Mouse (Mus musculus) gastrocnemius, postnatal 4 days (tissue): ENCODE measurements at regions not wholly inside any gene's neighbourhood (a gene's known extent, or its start where the extent isn't known, plus 50 kb on each side); places are given as distances from the start of the nearest gene placed in this dataset.
A peak's percentile ranks its signal among the peaks of the same experiment; 100 is the strongest.

ENCODE experiments used
- DNase-seq, 2 experiments: peaks; one replicate each; pipeline ENCODE4 v3.0.0; 2021 to 2022; ENCODE audit warnings: low spot score in 2 of 2, mixed read lengths in 2 of 2

DNA sequence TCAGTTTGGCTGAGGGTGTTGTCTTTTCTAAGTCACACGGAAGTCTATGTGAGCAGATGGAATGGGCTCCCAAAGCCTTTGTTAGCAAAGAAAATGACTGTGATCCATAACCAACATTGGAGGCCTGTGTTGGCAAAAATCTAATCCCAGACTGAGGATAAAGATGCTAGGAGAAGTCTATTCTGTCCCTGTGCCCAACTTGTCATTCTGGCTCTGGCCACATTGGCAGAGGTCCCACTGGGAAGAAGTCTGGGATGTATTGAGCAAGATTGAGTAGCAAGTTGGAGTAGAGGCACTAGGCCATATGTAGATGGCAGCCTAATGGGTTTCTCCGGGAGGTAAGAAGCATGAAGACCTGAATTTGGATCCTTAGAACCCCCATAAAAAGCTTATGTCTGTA, 54.1 kb downstream of the Nog start:
- DNase-seq, result no peak

- DNase-seq, result no peak
These were observed 58.8 kb downstream of the Nog start for GRCm38 (mm10) chr11:89243370-89243769.

GRCm38 (mm10) chr11:89242130-89242529, 60.0 kb downstream of the Nog start:
- no peak for DNase-seq

- no peak for DNase-seq
These were observed 62.2 kb downstream of the Nog start for GRCm38 (mm10) chr11:89239891-89240290.

DNA sequence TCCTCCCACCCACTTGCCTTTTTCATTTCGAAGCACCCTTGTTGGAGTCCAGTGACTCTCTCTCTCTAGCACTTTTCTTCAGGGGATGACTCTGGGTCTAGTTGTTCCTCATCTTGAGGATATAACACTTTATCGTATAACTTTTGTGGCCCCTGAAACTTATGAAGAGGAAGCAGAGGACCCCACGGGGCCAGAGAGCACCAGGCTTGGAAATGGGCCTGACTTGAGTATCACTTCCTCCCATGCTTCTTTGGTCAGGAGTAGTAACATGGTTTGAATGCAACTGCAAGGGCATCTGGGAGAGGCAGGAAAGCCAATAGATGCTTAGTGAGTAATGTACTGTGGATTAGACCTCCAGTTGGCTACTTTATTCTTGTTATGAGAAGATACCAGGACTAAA, 65.2 kb downstream of the Nog start:
- no peak for DNase-seq

DNA sequence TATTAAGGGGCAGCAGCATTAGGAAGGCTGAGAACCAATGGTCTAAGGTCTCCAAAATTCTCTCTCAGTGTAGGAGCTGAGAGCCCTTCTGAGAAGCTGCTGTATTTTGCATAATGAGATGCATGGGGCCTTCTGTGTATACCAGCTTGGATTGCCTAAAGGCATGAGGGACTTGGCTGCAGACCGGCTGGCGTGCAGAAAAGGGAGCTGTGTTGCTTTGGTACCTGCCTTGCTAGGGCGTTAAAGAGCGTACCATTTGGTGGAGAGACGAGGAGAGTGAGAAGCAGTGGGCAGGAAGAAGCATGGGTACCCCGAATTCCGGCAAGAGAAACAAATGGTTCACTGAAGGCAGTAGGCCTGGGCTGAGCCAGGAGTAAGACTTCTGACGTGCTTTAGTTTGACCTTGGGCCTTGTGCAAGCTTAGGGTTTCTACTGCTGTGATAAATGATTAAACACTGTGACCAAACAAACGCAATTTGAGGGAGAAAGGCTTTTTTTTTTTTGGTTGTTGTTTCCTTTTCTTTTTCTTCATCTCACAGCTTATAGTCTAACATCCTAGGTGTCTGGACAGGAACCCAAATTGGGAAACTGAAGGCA, 69.2 kb downstream of the Nog start:
- no peak for DNase-seq

DNA sequence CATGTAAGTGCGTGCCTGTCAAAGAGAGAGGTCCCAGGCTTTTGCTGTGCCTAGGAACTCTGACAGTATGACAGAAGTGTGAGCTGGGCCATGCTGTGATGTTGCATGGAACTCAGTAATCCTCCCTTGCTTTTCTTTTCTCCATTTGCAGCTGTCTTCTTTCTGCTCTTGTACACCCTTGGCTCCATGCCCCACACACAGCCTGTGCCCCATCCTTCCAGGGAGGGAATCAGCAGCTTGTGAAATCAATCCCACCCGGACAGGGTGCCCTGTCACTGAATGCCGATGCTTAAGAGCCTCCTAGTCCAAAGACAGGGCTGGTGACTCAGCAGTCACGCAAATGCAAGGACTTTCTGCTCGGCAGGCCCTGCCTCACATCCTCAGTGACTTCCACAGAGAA, 72.4 kb downstream of the Nog start:
- DNase-seq, result peak in 1 of 2 experiments; percentile 50

DNA sequence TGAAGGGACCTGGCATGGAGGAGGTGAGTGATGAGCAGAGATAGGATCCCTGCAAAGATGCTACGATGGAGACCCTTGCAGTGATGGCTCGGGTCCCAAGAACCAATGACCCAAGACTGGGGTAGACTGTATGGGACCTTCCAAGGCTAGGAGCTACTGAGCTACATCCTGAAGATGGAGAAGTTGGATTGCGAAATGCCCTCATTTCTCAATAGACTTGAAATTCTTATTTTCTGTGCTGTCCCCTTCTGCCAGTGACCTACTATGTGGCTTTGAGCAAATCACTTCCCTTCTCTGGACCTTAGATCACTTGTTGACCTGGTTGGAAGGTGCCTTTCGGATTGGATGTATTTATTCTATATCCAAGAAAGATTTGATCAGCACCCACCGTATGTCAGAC, 88.9 kb downstream of the Nog start:
- DNase-seq, result no peak

- no peak for DNase-seq
These were observed 92.6 kb downstream of the Nog start for GRCm38 (mm10) chr11:89209531-89209950.

GRCm38 (mm10) chr11:89209072-89209471, 93.1 kb downstream of the Nog start:
- no peak for DNase-seq

DNA sequence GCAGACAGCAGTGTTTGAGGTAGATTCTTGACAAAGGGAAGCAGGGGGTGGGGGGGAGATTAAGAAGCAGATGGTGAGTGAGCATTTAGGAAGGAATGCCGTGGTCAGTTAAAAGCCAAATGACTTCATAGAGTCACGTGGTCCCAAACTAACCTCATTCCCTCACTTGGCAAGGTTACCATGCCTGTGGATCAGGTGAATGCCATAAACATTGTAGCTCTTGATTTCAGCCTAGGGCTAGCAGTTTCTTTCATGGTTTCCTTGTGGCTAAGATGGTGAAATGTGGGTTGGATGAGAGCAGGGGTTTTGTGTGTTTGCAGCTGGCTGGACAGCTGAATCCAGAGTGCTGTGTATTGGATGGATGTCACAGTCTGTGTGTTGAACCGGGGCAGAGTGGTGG, 95.3 kb downstream of the Nog start:
- DNase-seq, result no peak

DNA sequence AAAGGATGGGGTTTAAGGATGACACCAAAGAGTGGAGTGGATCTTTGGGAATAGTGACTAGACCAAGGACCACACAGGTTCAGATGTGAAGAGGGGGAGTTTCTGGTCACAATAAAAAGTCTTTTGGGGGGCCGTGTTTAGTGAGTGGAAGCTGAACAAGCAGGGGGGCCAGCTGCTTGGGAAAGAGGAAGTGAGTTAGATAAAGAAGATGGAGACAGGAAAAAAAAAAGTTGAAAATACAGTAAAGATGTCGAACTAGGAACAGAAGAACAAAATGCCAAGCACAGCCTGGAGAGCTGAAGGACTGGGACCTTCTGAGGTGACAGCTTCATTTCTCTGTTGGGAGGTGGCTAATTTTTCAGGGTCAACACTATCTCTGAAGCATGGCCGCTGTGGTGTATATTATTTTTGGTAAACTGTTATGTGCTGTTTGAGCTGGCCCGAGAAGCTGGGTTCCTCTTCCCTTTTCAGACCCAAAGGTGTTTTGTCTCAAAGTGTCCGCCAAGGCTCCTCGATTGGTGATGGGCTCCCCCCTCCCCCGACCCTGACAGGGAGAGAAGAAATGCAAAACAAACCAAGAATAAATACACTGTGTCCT, 97.1 kb downstream of the Nog start:
- DNase-seq, result no peak

DNA sequence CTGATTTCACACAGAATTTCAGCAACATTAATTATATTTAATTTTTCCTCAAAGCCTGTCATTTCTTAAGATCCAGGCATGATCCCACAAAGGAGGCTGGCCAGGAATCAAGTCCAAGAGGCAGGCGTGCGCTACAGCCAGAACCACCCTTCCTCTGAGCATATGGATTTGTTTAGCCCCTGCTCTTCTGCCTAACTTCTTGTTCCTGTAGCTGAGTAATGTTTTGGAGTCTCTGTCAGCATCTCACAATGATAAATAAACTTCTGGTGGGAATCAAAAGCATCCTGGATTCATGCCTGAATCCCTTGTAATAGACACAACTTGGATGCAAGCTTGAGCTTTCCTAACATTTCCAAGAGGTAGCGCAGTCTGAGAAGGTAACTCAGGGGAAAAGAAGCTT, 101.7 kb downstream of the Nog start:
- no peak for DNase-seq

DNA sequence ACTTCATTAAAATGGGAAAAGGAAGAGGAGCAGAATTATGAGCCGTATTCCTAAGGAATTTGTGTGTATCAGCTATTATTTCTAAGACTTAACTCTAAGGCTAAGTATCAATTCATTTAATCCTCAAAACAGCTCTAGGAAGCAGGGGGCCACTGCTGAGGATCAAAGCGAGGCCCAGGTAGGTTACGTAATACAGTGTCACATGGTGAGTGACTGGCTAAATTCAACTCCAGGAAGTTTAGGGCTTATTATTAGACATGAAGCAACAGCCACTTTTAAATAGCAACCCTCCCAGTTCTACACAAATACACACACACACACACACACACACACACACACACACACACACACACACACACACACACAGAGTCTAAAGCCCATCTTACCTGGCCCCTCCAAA, 109.3 kb downstream of the Nog start:
- no peak for DNase-seq

DNA sequence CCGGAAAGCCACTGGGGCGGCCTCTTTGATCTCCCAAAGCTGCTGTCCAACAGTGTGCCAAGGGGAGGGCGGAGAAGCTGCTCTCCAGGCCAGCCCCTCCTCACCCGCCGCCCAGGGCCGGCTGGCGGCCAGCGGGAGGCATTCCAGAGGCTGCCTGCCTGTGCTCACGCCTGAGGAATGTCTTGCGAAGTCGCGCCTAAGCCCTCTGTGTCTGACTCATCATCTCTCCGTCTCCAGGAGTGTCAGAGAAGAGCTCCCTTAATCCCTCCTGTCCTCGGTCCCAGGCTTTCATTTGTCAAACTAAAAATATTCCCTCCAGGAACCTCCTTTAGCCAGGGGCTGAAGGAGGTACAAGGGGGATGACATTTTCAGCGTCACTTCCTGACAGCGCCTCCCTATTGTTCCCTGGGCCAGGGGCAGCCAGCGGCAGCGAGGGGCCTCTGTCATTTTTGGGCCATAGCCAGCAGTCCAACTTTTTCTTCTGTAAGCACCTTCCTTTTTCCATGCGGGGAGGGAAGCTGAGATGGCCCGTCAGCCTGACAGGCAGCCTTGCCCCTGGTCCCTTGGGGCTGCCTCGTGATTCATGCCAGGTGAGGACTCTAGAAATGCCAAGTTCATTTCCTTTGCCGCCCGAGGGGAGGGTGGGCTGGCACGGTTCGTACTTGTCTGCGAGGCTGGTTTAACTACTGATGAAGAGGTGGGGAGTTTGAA, 113.4 kb downstream of the Gm525 start:
- peak; percentile 74 to 80 for DNase-seq

DNA sequence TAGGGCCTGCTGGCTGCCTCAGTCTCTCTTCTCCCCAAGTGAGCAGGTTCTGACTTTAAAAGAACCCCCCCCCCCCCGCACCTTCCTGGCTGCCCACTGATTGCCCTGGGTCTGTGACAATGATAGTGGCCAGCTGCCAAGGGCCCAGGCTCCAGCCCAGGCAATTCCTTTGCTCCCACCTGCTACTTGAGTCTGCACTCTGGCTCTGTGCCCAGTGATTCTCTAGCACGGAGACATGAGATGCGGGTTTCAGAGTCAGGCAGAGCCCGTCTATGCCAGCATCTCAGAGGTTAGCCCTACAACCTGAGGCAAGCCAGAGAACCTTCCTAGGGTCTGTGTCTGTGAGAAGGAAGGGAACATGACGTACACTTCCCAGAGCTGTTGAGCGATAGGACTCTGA, 112.2 kb downstream of the Gm525 start:
- DNase-seq, result peak in 1 of 2 experiments; percentile 55

DNA sequence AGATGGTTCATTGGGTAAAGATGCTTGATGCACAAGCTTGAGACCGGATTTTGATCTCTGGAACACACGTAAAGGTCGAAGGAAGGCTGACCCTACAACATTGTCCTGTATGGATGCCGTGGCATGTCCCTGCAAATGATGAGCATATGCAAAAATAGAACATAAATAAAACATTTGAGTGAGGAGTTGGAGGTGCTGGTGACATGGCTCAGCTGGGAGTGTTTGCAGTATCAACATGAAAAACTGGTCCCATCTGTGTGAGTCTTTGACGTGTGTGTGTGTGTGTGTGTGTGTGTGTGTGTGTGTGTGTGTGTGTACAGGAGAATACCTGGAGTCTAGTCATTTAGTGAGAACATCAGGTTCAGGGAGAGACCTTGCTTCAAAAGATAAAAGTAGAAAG, 107.8 kb downstream of the Gm525 start:
- no peak for DNase-seq

DNA sequence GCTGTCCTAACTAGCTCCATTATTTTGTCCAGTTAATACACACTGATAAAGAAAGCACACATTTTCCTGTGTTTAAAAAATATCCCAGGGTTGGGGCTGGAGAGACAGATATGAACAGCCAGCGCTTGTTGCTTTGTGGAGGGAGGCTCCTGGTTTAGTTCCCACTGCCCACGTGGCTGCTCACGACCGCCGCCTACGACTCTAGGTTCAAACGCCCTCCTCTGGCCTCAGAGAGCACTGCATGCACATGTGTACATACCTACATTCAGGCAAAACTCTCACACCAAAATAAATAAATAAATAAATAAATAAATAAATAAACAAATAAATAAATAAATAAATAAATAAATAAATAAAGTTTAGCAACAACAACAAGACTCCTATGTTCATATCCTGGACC, 104.8 kb downstream of the Gm525 start:
- no peak for DNase-seq

- peak in 1 of 2 experiments; percentile 25 for DNase-seq
These were observed 101.9 kb downstream of the Gm525 start for GRCm38 (mm10) chr11:89175511-89175910.

- no peak for DNase-seq
These were observed 101.3 kb downstream of the Gm525 start for GRCm38 (mm10) chr11:89174967-89175366.

DNA sequence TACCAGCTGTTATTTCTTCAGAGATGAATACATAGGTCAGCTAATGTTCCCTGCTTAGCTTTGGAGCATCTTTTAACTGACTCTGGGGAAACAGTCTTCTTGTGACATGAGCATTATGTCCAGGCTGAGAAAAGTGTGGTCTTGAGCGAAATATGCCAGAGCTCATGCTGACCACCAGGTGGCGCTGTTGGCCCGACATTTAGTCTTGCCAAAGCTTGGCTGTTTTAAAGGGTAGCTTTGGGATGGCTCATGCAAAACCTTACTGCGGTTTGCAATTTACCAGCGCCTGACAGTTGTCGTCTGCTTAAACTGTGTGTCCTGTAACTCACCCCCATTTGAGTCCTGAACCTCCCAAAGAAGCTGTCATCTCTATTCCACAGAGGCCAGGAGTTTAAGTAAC, 91.6 kb downstream of the Gm525 start:
- peak; percentile 75 to 84 for DNase-seq

DNA sequence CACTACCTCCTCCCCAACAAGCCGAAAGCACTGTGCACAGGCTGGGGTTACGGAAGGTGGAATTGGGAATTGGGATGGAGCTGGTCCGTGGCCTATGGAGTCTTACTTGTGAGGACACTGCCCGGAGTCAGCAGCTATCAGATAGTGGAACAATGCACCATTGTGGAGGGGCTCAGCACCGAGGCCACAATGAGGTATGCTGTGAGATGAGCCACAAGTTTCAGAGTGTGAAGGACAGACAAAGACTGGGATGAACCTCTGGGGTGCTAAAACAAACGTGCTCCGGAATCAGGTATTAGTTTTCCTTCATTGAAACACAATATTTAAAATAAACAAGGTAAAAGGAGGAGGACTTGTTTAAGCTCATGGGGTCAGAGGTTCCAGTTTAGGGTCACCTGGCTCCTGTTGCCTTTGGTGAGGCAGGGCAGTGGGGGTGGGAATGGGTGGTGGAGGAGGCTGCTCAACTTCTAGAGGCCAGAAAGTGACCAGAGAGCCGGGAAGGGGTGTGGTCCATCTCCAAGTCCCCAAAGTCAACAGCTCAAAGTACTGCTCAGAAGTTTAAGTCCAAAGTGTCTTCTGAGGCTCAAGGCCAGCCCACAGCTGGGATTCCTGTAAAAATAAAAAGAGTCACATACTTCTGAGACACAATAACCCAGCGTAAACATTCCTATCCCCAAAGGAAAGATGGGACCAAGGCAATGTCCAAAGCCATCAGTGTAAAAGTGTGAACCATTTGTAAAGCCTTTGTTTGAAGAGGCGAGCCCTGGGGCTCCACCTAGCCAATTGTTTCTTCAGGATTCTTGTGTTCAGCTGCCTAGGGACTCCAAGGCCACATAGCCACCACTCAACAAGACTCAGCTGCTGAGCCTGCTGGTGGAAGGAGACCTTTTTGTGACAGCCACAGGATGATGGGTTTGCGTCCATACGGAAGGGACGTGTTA, 80.1 kb downstream of the Gm525 start:
- no peak for DNase-seq
